Mouse (Mus musculus): Measurements from ENCODE around the gene Mypop. TPM values are rescaled to one million over a fixed set of nuclear protein-coding genes. Genes with fewer than 3 reads are reported as not detected.

The Mypop gene
- 4.2 TPM for polyA plus RNA-seq (2014; fragmentation: Illumina TruSeq; extraction: RNeasy Lipid Tissue Mini Kit (QIAGEN cat#74804); ENCODE audit: low read depth, low replicate concordance)

DNA sequence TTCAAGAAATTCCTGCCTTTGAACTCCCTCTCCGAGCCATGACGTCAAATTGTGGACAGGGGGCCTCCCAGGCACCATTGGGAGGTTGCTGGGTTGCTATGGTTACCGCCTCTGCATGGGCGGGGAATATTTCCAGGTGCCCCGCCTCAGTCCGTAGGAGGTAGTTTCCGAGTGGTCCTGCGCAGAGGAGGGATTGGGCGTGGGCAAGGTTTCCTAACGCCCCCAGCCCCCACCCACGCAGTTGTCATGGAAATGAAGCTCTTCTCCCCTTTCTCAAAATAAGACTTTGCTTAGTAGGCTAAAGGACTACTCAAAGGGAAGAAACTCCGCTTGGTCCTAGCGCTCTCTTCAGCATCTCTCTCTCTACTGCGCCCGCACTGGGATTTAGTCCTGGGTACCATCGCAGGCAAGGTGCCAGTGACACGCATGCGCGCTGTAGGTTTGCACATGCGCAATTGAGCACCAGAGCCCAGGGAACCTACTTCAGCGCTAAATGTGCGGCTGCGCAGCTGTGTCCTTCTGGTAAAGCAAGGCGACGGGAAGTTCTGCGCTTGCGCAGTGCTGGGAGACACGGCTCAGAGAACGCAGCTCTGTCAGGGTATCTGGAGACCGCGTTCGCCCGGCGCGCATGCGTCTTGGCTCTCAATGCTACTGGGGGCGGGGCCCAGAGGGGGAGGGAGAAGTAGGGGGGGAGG is at the start of gene Mypop:
TSS of gene Mypop (plus strand) at position 645 of the 695 bp plus-strand sequence.

DNA sequence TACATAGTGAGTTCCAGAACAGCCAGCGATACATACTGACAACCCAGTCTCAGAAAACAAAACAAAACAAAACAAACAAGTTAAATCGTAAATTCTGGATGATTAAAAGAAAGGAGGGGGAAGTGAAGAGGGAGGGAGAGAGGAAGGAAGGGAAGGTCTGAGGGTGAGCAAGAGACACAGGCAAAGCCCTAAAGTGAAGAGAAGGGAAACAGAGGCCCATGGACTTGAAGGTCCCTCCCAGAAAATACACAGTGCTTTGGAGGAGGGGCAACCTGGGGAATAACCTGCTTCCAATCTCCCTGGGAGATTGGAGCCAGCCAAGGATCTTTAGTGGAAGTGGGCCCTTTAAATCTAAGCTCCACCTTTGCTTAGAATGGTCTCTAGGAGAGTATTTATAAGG is 3.9 kb upstream of the Mypop start, which contains the start of gene Nanos2:
TSS of gene Nanos2 (plus strand) at position 301 of the 400 bp plus-strand sequence.

DNA sequence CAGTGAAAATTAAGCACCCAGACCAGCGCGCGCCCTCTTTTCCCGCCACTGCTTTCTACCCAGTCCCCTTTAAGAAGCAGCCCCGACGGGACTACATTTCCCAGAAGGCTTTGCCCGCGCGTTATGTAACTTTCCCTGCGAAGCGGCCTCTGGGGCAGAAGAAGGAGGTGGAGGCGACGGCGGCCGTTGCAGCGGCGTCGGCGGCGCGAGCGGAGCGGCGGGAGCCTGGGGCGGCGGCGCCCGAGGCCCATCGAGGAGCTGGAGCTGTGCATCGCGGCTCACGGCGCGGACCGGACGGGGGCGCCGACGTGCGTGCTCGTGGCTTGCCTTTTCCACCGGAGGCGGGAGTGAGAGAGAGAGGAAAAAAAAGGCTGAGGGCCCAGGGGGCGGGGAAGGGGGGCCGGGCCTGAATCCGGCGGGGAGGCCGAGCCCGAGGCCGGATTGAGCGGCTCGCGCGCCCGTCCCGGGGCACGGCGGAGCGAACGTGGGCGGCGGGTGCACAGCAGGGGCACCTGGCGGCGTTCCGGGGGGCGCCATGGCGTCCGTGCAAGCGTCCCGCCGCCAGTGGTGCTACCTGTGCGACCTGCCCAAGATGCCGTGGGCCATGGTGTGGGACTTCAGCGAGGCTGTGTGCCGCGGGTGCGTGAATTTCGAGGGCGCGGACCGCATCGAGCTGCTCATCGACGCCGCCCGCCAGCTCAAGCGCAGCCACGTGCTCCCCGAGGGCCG is 13.0 kb downstream of the Mypop start, which contains the start of gene Irf2bp1:
TSS of gene Irf2bp1 (plus strand) at position 143 of the 729 bp plus-strand sequence.

DNA sequence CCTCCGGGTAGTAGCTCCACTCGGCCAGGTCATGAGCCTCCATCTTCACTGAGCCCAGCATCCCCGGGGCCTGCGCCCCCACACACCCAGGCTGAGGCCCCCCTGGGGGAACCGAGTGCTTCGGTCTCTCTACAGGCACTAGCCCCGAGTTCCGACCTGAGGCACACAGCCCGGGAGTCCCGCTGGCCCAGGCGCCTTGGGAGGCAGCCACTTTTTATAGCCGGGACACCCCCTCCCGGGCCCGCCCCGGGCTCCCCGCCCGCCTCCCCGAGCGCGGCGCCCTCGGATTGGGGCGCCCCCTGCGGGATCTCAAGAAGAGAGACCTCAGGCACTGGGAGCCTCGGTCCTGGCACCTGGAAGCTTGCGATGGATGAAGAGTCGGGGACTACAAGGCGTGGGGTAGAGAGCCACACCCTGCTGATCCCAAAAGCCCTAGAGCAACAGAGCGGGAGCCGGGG is 32.3 kb downstream of the Mypop start, which contains the start of gene Foxa3:
TSS of gene Foxa3 (minus strand) at position 182 of the 458 bp plus-strand sequence.

DNA sequence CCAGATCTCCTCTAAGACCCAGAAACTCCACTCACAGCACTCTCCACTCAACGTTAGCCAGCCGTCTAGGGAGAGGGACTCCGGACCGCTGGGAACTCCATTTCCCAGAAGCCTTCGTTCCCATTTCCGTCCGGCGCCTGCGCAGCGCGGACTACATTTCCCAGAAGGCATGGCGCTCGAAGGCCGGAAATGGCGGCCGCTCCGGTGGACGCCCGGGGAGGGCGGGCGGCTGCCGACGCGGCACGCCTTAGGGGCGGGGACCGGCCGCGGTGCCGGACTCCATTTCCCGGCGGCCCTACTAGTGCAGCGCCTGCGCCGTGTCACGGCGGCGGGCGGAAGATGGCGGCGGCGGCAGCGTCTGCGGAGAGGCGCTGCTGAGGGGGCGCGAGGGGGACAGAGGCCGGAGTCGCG is 33.1 kb downstream of the Mypop start, which contains the start of gene Sympk:
TSS of gene Sympk (plus strand) at position 282 of the 411 bp plus-strand sequence.

Other genes with a start within 250 kb of the Mypop start
- not detected for gene Psg19, start 192.7 kb upstream of the Mypop start, polyA plus RNA-seq (2014; fragmentation: Illumina TruSeq; extraction: RNeasy Lipid Tissue Mini Kit (QIAGEN cat#74804); ENCODE audit: low read depth, low replicate concordance)
- gene Psg17, start 169.6 kb upstream of the Mypop start, polyA plus RNA-seq (2014; fragmentation: Illumina TruSeq; extraction: RNeasy Lipid Tissue Mini Kit (QIAGEN cat#74804); ENCODE audit: low read depth, low replicate concordance) = not detected
- 11.0 TPM for gene Mill2, start 151.3 kb upstream of the Mypop start, polyA plus RNA-seq (2014; fragmentation: Illumina TruSeq; extraction: RNeasy Lipid Tissue Mini Kit (QIAGEN cat#74804); ENCODE audit: low read depth, low replicate concordance)
- gene Pglyrp1, start 119.9 kb upstream of the Mypop start, polyA plus RNA-seq (2014; fragmentation: Illumina TruSeq; extraction: RNeasy Lipid Tissue Mini Kit (QIAGEN cat#74804); ENCODE audit: low read depth, low replicate concordance) = 3.0 TPM
- gene Ccdc61, start 80.8 kb upstream of the Mypop start, polyA plus RNA-seq (2014; fragmentation: Illumina TruSeq; extraction: RNeasy Lipid Tissue Mini Kit (QIAGEN cat#74804); ENCODE audit: low read depth, low replicate concordance) = 12.3 TPM
- 2.7 TPM for gene Nova2, start 65.4 kb upstream of the Mypop start, polyA plus RNA-seq (2014; fragmentation: Illumina TruSeq; extraction: RNeasy Lipid Tissue Mini Kit (QIAGEN cat#74804); ENCODE audit: low read depth, low replicate concordance)
- gene Nanos2, start 3.8 kb upstream of the Mypop start, polyA plus RNA-seq (2014; fragmentation: Illumina TruSeq; extraction: RNeasy Lipid Tissue Mini Kit (QIAGEN cat#74804); ENCODE audit: low read depth, low replicate concordance) = not detected
- 17.3 TPM for gene Irf2bp1, start 12.8 kb downstream of the Mypop start, polyA plus RNA-seq (2014; fragmentation: Illumina TruSeq; extraction: RNeasy Lipid Tissue Mini Kit (QIAGEN cat#74804); ENCODE audit: low read depth, low replicate concordance)
- not detected for gene Foxa3, start 32.3 kb downstream of the Mypop start, polyA plus RNA-seq (2014; fragmentation: Illumina TruSeq; extraction: RNeasy Lipid Tissue Mini Kit (QIAGEN cat#74804); ENCODE audit: low read depth, low replicate concordance)
- gene Sympk, start 33.1 kb downstream of the Mypop start, polyA plus RNA-seq (2014; fragmentation: Illumina TruSeq; extraction: RNeasy Lipid Tissue Mini Kit (QIAGEN cat#74804); ENCODE audit: low read depth, low replicate concordance) = 63.7 TPM
- 4.0 TPM for gene Rsph6a, start 63.4 kb downstream of the Mypop start, polyA plus RNA-seq (2014; fragmentation: Illumina TruSeq; extraction: RNeasy Lipid Tissue Mini Kit (QIAGEN cat#74804); ENCODE audit: low read depth, low replicate concordance)
- 28.5 TPM for gene Dmwd, start 85.0 kb downstream of the Mypop start, polyA plus RNA-seq (2014; fragmentation: Illumina TruSeq; extraction: RNeasy Lipid Tissue Mini Kit (QIAGEN cat#74804); ENCODE audit: low read depth, low replicate concordance)
- 65.1 TPM for gene Dmpk, start 92.6 kb downstream of the Mypop start, polyA plus RNA-seq (2014; fragmentation: Illumina TruSeq; extraction: RNeasy Lipid Tissue Mini Kit (QIAGEN cat#74804); ENCODE audit: low read depth, low replicate concordance)
- gene Six5, start 103.3 kb downstream of the Mypop start, polyA plus RNA-seq (2014; fragmentation: Illumina TruSeq; extraction: RNeasy Lipid Tissue Mini Kit (QIAGEN cat#74804); ENCODE audit: low read depth, low replicate concordance) = 13.5 TPM
- gene Gm4969, start 127.1 kb downstream of the Mypop start, polyA plus RNA-seq (2014; fragmentation: Illumina TruSeq; extraction: RNeasy Lipid Tissue Mini Kit (QIAGEN cat#74804); ENCODE audit: low read depth, low replicate concordance) = 0.34 TPM
- 6.5 TPM for gene Fbxo46, start 128.6 kb downstream of the Mypop start, polyA plus RNA-seq (2014; fragmentation: Illumina TruSeq; extraction: RNeasy Lipid Tissue Mini Kit (QIAGEN cat#74804); ENCODE audit: low read depth, low replicate concordance)
- gene Qpctl, start 158.0 kb downstream of the Mypop start, polyA plus RNA-seq (2014; fragmentation: Illumina TruSeq; extraction: RNeasy Lipid Tissue Mini Kit (QIAGEN cat#74804); ENCODE audit: low read depth, low replicate concordance) = 16.3 TPM
- gene Snrpd2, start 158.5 kb downstream of the Mypop start, polyA plus RNA-seq (2014; fragmentation: Illumina TruSeq; extraction: RNeasy Lipid Tissue Mini Kit (QIAGEN cat#74804); ENCODE audit: low read depth, low replicate concordance) = 49.7 TPM
- gene Gipr, start 174.9 kb downstream of the Mypop start, polyA plus RNA-seq (2014; fragmentation: Illumina TruSeq; extraction: RNeasy Lipid Tissue Mini Kit (QIAGEN cat#74804); ENCODE audit: low read depth, low replicate concordance) = 3.2 TPM
- gene Eml2, start 185.2 kb downstream of the Mypop start, polyA plus RNA-seq (2014; fragmentation: Illumina TruSeq; extraction: RNeasy Lipid Tissue Mini Kit (QIAGEN cat#74804); ENCODE audit: low read depth, low replicate concordance) = 43.2 TPM
- 5.1 TPM for gene Gpr4, start 221.3 kb downstream of the Mypop start, polyA plus RNA-seq (2014; fragmentation: Illumina TruSeq; extraction: RNeasy Lipid Tissue Mini Kit (QIAGEN cat#74804); ENCODE audit: low read depth, low replicate concordance)
- 23.6 TPM for gene Opa3, start 237.1 kb downstream of the Mypop start, polyA plus RNA-seq (2014; fragmentation: Illumina TruSeq; extraction: RNeasy Lipid Tissue Mini Kit (QIAGEN cat#74804); ENCODE audit: low read depth, low replicate concordance)